Mouse (Mus musculus): Measurements from ENCODE around the gene Heca. TPM values are rescaled to one million over a fixed set of nuclear protein-coding genes. Genes with fewer than 3 reads are reported as not detected.

Heca gene
- polyA plus RNA-seq, 1 experiment from 2014 or later = 3.6 TPM

Other genes with a start within 250 kb of the Heca start
- gene Cited2, start 224.8 kb downstream of the Heca start, polyA plus RNA-seq (2016; fragmentation: Nextera tagmentation; extraction: Ambion mirVana) = 49.9 and 52.4 TPM in 2 replicates
- gene Txlnb, start 151.8 kb downstream of the Heca start, polyA plus RNA-seq (2016; fragmentation: Nextera tagmentation; extraction: Ambion mirVana) = 0.31 and 0.56 TPM in 2 replicates
- 158 and 163 TPM in 2 replicates for gene Abracl, start 75.2 kb upstream of the Heca start, polyA plus RNA-seq (2016; fragmentation: Nextera tagmentation; extraction: Ambion mirVana)
- gene Reps1, start 107.8 kb upstream of the Heca start, polyA plus RNA-seq (2016; fragmentation: Nextera tagmentation; extraction: Ambion mirVana) = 17.8 and 18.3 TPM in 2 replicates